Mouse (Mus musculus): ENCODE results near the gene Psmb7. TPM values are rescaled to one million over a fixed set of nuclear protein-coding genes. Genes with fewer than 3 reads are reported as not detected.

The Psmb7 gene
- total RNA-seq, 2 experiments from 2014 or later = 213 to 217 TPM

- peak in 1 of 2 experiments; percentile 46 for DNase-seq (ENCODE audit: low spot score in 2 of 2)
- intact Hi-C loops (cut with DNase I) = no loop called here
These were observed 35.0 kb downstream of the Psmb7 start for GRCm38 (mm10) chr2:38608831-38609309.

DNA sequence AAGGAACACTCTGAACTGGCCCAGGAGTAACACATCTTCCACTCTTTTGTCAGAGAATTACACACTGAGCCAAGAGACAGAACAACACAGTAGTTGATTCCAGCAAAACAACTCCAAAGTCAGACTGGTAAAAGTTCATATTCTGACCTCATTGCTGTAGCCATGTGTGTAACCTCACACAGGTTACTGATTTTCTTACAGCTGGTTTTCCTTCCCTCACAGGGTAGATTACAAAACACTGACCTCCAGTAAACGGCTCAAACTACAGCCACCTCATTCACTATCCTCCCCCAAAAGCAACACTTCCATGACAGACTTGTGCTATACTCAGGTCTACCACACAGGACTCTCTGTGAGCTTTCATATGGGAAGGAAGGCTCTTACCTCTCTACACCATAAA is 36.2 kb downstream of the Psmb7 start:
- no peak for DNase-seq (ENCODE audit: low spot score in 2 of 2)
- intact Hi-C loops (cut with DNase I) = no loop called here

DNA sequence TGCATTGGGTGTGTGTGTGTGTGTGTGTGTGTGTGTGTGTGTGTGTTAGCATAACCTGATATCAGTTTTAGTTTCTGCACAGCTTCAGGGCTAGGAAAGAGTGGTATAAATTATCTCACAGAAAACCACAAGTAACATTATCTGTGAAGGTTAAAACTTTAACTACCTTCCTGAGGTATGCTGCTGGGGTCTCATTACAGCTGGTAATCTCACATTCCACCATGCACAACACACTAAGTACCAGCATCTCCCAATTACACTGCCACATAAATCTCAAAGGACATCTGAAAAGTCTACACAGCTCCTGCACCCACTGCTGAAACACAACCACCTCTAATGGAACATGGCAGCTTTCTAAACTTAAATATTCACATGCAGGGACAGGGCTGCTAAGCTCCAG is 43.0 kb downstream of the Psmb7 start:
- no peak for DNase-seq (ENCODE audit: low spot score in 2 of 2)
- intact Hi-C loops (cut with DNase I) = no loop called here

DNA sequence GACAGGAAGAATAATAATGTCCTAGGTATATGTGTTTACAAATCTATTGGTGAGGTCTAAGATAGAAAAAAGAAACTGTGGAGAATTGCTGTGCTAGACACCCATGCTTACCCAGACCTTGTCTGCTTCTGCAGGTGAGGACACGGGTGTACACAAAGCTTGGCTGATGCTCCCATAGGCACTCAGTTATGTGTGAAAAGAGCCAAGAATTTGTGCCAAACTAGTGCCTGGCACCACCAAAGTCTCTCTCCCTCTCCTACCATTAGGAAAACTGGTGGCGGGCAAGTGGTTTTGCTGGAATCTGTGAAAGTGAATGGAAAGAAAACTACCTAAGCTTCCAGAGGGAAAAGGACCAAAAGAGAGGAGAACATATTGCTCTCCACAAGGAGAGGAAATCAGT is 45.5 kb downstream of the Psmb7 start:
- intact Hi-C loops (cut with DNase I) = no loop called here
- no peak for DNase-seq (ENCODE audit: low spot score in 2 of 2)

DNA sequence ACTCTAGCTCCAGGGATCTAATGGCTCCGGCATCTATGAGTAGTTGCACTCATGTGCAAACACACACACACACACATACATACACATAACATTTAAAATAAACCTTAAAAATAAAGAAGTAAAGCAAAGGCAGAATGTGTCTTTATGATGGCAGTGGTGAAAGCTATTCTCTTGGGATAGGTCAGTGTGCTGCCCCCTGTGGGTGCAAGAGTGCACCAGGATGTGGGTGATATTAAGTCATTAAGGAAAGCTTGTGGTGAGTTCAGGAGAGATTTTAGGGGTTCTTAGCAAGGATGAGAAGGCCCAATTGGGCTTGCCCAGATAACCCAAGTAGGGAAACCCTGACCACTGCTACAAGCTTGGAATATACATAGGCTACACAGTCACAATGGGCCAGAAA is 46.0 kb downstream of the Psmb7 start:
- intact Hi-C loops (cut with DNase I) = no loop called here
- no peak for DNase-seq (ENCODE audit: low spot score in 2 of 2)

DNA sequence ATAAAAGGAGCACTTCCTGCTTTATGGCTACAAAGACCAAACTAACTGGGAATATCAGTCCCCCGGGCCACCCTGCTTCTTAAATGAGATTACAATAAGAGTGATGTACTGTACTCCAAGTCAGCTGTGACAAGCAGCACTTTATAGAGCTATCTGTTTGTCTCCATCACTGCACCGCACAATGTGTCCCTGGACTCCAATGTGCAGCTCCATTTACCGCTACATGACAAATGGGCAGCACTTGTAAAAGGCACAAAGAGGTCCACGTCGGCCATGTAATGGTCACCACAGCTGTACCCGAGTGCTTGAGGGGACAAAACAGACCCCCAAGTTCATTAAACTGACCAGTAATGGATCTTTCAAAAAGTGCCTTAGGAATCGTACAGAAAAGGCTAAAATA is 49.0 kb downstream of the Psmb7 start:
- DNase-seq (ENCODE audit: low spot score in 2 of 2) = no peak
- intact Hi-C loops (cut with DNase I) = loop anchor here (5.0 kb wide), 2 partner anchors 83 to 668 kb away; partner anchors contain the start of gene Nek6

DNA sequence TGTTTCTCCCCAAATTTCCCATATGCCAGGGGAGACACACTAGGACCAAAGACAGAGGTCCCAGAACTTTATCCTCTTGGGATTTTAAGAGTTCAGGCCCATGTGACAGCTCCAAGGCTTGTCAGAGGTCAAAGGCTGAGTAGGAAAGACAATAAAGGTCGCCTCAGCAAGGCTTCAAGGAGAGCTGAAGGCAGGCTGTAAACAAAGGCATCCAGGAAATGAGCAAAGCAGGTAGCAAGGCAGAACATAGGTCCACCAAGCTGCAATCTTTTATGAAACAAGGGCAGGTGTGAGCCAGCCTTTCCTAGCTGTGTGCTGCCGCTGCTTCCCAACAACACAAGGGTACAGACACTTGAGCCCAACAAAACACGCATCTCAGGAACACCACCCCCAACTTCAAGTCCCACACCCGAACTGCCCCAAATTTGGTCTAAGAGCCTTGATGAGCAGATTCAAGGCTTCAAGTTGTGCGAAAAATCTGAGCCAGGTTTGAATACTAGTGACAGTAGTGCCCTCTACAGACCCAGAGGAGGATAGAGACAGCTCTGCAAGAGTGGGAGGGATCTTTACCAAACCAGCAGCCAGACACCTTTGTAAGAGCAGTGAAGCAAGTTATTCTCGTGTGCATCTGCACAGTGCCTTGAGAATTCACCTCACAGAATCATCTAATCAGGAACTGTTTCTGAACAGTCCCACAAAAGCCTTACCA is 52.0 kb downstream of the Psmb7 start:
- intact Hi-C loops (cut with DNase I) = loop anchor here (2.0 to 5.0 kb wide), 3 partner anchors 80 to 665 kb away; partner anchors contain the start of gene Nek6
- DNase-seq (ENCODE audit: low spot score in 2 of 2) = peak; percentile 60 to 75

DNA sequence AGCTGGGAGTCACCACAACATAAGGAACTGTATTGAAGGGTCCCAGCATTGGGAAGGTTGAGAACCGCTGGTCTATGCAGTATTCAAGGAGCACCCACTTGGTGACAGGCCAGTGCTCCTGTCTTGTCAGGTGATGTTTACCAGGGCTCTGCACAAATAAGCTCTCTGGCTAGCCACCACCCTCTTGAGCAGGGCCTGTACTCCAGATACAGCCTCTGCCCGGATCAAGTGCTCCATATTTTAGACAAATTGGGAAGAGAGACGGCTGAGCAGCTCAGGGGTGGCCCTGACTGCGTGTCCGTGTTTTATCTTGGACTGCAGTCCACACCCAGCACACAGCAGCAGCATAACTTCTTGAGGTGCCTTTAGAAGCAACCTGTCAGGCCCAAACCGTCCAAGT is 57.2 kb downstream of the Psmb7 start:
- intact Hi-C loops (cut with DNase I) = no loop called here
- DNase-seq (ENCODE audit: low spot score in 2 of 2) = no peak

DNA sequence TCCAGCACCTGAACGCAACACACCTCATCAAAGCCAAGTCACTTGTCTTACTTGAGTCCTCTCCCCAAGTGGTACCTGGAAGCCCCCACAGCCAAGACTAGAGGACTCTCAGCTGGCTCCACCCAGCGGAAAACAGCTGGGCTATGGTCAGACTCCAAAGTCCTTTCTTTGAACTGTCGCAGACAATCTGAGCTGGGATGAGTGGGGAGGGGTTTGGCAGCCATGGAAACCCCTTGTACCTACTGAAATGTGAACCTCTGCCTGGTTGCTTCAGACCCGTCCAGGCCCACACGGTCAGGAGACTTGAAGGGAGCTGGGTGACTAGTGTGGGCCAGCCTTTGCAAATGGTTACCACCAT is 58.5 kb downstream of the Psmb7 start:
- intact Hi-C loops (cut with DNase I) = no loop called here
- no peak for DNase-seq (ENCODE audit: low spot score in 2 of 2)

GRCm38 (mm10) chr2:38584514-38585378 is 59.1 kb downstream of the Psmb7 start:
- intact Hi-C loops (cut with DNase I) = no loop called here
- no peak for DNase-seq (ENCODE audit: low spot score in 2 of 2)

DNA sequence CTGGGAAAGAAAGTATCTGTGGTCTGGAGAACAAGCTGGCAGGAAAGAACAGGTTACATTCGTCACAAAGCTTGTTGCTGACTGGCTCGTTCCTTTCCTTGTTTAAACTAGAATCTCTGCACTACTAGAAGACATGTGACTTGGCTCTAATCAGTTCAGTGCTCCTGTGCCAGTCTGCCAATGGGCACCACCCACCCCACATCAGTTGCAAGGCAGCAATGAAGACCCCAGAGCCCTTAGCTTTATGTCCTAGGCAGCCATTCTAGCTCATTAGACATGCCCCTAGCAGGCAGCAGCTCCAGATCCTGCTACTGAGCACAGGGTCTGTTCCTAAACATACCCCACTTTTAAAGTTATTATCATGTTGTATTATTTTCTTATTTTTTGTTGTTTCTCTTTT is 59.9 kb downstream of the Psmb7 start:
- intact Hi-C loops (cut with DNase I) = no loop called here
- DNase-seq (ENCODE audit: low spot score in 2 of 2) = no peak

- DNase-seq (ENCODE audit: low spot score in 2 of 2) = no peak
- intact Hi-C loops (cut with DNase I) = no loop called here
These were observed 64.4 kb downstream of the Psmb7 start for GRCm38 (mm10) chr2:38579528-38579927.

- intact Hi-C loops (cut with DNase I) = no loop called here
- DNase-seq (ENCODE audit: low spot score in 2 of 2) = peak; percentile 37 to 77
These were observed 65.0 kb downstream of the Psmb7 start for GRCm38 (mm10) chr2:38578602-38579521.

DNA sequence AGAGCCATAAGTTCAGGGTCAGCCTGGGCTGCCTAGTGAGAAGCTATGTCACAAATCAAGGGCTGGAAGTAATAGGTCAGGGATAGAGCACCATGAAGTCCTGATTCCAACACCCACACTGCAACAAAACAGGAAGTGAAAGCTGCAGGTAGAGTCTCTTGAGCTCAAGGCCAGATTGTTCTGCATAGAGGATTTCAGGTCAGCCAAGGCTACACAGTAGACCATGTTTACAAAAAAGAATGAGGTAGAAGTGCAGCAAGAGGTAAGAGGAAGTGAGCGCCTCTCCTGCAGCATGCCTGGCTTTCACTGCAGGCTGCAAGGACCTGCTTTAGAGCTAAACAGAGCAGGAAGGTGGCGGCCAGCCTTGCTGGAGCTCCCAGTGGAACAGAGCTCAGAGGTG is 69.2 kb downstream of the Psmb7 start:
- DNase-seq (ENCODE audit: low spot score in 2 of 2) = no peak
- intact Hi-C loops (cut with DNase I) = no loop called here

GRCm38 (mm10) chr2:38571971-38572601 is 71.8 kb downstream of the Psmb7 start:
- intact Hi-C loops (cut with DNase I) = no loop called here
- DNase-seq (ENCODE audit: low spot score in 2 of 2) = no peak

- intact Hi-C loops (cut with DNase I) = no loop called here
- DNase-seq (ENCODE audit: low spot score in 2 of 2) = no peak
These were observed 81.3 kb downstream of the Psmb7 start for GRCm38 (mm10) chr2:38562596-38562995.

DNA sequence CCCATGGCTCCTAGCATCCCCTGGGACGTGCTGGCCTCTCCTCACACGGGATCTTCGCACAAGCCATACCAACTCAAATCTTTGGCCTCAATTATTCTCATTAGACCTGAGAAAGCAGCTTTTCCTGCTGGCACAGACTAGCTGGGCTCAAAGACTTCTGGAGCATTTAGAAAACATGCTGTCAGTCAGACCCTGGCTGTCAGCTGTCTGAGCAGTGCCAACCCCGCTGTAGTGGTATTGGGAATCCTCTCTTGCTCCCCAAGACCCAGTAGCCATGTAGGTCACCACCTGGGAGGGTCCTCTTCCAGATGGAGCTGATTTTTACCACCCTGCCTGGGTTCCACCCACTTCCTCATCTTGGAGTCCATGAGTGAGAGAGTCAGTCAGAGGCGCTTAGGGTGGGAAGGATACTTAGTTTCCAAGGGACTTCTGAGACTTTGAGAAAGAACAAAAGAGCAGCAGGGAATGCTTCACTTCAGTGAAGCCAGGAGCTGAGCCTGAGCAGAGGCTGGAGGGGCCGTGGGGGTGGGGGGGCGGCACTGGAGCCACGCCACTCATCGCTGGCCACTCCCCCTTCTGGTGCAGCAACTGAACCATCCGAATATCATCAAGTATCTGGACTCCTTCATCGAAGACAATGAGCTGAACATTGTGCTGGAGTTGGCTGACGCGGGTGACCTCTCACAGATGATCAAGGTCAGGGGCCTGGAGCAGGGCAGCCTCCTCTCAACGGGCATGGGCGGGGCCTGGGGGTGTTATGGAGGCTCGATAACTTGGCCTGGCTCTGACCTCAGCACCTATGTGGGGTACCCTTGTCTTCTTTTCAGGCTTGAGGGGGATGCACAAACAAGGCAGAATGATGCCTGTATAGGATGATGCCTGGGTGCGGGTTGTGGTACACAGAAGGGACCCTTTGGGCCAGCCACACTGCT is 83.3 kb downstream of the Psmb7 start:
- intact Hi-C loops (cut with DNase I) = no loop called here
- DNase-seq (ENCODE audit: low spot score in 2 of 2) = no peak

DNA sequence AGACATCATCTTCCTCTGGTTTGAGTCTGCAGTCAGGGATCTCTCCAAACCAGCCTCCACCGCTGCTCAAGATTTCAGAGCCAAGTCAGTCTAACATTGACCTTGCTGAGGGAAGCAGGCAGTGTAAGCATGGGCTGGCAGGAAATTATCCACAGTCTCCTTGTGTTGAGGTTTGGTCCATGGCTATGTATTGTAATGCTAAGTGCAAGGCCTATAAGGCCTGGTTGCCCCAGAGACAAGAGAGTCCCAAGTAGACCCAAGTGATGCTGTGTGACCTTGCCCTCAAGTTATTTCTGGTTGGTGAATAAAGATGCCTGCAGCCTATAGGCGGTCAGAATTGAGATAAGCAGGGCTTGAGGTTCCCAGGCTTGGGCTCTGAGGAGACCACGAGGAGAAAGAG is 87.2 kb downstream of the Psmb7 start:
- no peak for DNase-seq (ENCODE audit: low spot score in 2 of 2)
- intact Hi-C loops (cut with DNase I) = no loop called here

Measured in left cerebral cortex, postnatal 25 days (tissue).